Mouse (Mus musculus): ENCODE results near the gene Zbtb20. TPM values are rescaled to one million over a fixed set of nuclear protein-coding genes. Genes with fewer than 3 reads are reported as not detected.

Gene Zbtb20
- total and polyA plus RNA-seq, 3 experiments = 31.1 to 199 (median 161) TPM

DNA sequence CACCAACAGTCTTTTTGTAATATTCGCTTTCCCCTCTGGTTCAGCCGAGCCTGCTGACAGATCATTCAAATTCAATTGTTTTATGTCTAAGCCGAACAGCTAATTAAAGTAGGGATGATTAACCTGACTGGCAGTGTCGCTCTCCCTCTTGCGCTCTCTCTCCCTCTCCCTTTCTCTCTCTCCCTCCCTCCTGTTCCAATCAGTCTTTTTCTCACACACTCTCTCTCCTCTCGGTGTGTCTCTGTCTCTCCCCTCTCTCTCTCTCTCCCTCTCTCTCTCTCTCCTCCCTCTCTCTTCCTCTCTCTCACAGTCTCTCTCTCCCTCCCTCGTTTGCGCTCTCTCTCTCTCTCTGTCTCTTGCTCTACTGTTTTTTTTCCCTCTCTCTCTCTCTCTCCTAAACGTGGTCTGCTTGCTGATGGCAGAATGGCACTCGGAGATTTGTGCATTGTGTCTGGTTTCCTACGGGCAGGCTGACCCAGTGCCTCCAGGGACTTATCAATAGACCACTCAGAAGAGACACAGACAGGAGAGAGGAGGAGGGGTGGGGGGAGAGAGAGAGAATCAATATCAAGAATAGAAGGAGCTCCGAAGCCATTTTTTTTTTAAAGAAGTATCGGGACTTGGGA is 627.4 kb downstream of the Zbtb20 start:
- H3K79me2 ChIP-seq (replicated peaks; ENCODE audit: control insufficient read depth, insufficient read depth, low read length) = peaks cover 2% of the 10 kb centered on the region; the same call in 1 of the 2 replicates
- H3K27me3 ChIP-seq (ENCODE audit: control insufficient read depth, insufficient read depth, low read length) = no peaks in the 10 kb centered on the region
- 8% methylated on average over 13 of the region's 13 CpGs for WGBS
- peaks cover 20% of the 10 kb centered on the region for H3K4me1 ChIP-seq (ENCODE audit: control insufficient read depth, insufficient read depth, low read length)
- peak overlapping the region; percentile 65 for H3K27ac ChIP-seq
- H3K36me3 ChIP-seq (ENCODE audit: control insufficient read depth, insufficient read depth, low read length) = peaks cover 37% of the 10 kb centered on the region
- no peak for DNase-seq
- peak overlapping the region; percentile 37; the same call in 1 of the 2 replicates for H3K4me3 ChIP-seq
- peak overlapping the region; percentile 27 for H3K9ac ChIP-seq (ENCODE audit: low read depth, low read length)
- intact Hi-C loops (cut with DNase I) = loop anchor here (5.0 to 10.0 kb wide), 2 partner anchors 36 to 72 kb away; no protein-coding TSS in a partner anchor
- TF ChIP-seq POLR2A (IDR thresholded peaks at IDR 0.05; ENCODE audit: insufficient read depth, low read depth, low read length) = no peak
- no peak for TF ChIP-seq EP300 (IDR thresholded peaks at IDR 0.05; ENCODE audit: insufficient read depth, low read depth, low read length)
- TF ChIP-seq CTCF (IDR thresholded peaks at IDR 0.05) = no peak

DNA sequence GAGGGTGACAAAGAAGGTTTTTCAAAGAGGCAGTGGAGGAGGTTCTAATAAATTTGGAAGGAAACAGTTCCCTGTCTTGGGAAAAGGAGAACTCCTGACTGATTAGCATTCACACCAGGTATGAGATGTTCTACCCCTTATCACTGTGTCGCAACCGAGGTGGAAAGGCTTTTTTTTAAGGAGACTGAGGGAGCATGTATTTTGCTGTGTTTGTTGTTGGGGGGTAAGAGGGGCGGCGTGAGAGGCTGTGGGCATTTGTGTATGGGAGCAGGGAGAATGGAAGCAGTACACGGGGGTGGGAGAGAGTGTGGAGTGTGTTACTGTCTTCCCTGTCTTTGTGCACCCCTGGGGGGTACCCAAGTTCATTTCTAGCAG is 627.9 kb downstream of the Zbtb20 start:
- Histone ChIP-seq H3K9ac (ENCODE audit: low read depth, low read length) (peak overlapping the region; percentile 27), H3K79me2 (replicated peaks; ENCODE audit: control insufficient read depth, insufficient read depth, low read length) (peaks cover 2% of the 10 kb centered on the region; the same call in 1 of the 2 replicates), H3K27ac (peak overlapping the region; percentile 65), H3K4me1 (ENCODE audit: control insufficient read depth, insufficient read depth, low read length) (peaks cover 19% of the 10 kb centered on the region), H3K4me3 (peak overlapping the region; percentile 37; the same call in 1 of the 2 replicates), H3K27me3 (ENCODE audit: control insufficient read depth, insufficient read depth, low read length) (no peaks in the 10 kb centered on the region), H3K36me3 (ENCODE audit: control insufficient read depth, insufficient read depth, low read length) (peaks cover 38% of the 10 kb centered on the region)
- intact Hi-C loops (cut with DNase I) = loop anchor here (5.0 to 10.0 kb wide), 2 partner anchors 36 to 71 kb away; no protein-coding TSS in a partner anchor
- TF ChIP-seq CTCF (IDR thresholded peaks at IDR 0.05) = no peak
- TF ChIP-seq POLR2A (IDR thresholded peaks at IDR 0.05; ENCODE audit: insufficient read depth, low read depth, low read length) = no peak
- TF ChIP-seq EP300 (IDR thresholded peaks at IDR 0.05; ENCODE audit: insufficient read depth, low read depth, low read length) = no peak
- WGBS = 5% methylated on average over 5 of the region's 5 CpGs
- DNase-seq = no peak

DNA sequence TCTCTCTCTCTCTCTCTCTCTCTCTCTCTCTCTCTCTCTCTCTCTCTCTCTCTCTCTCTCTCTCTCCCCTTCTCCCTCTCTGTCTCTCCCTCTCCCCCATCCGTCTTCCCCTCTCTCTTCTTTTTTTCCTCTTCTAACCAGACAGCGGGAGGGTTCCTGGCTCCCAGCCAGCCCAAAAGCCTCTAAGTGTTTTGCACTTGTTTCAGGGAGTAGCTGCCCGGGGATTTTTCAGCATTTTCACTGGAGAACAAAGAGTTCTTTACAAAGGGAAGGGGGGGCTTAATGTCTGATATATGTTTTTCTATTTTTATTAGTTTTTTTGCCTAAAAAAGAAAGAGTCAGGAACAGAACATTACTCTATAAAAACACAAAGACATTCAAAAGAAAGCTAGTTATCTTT is 628.5 kb downstream of the Zbtb20 start:
- Histone ChIP-seq H3K27ac (peak overlapping the region; percentile 79), H3K79me2 (replicated peaks; ENCODE audit: control insufficient read depth, insufficient read depth, low read length) (peaks cover 2% of the 10 kb centered on the region; the same call in 1 of the 2 replicates), H3K4me3 (no peak overlapping the region), H3K36me3 (ENCODE audit: control insufficient read depth, insufficient read depth, low read length) (peaks cover 33% of the 10 kb centered on the region), H3K4me1 (ENCODE audit: control insufficient read depth, insufficient read depth, low read length) (peaks cover 17% of the 10 kb centered on the region), H3K27me3 (ENCODE audit: control insufficient read depth, insufficient read depth, low read length) (no peaks in the 10 kb centered on the region), H3K9ac (ENCODE audit: low read depth, low read length) (no peak overlapping the region)
- DNase-seq = peak; percentile 71 to 76
- 2% methylated on average over 3 of the region's 3 CpGs for WGBS
- intact Hi-C loops (cut with DNase I) = loop anchor here (5.0 to 10.0 kb wide), 2 partner anchors 37 to 71 kb away; no protein-coding TSS in a partner anchor
- TF ChIP-seq POLR2A (IDR thresholded peaks at IDR 0.05; ENCODE audit: insufficient read depth, low read depth, low read length) = no peak
- TF ChIP-seq CTCF (IDR thresholded peaks at IDR 0.05) = no peak

DNA sequence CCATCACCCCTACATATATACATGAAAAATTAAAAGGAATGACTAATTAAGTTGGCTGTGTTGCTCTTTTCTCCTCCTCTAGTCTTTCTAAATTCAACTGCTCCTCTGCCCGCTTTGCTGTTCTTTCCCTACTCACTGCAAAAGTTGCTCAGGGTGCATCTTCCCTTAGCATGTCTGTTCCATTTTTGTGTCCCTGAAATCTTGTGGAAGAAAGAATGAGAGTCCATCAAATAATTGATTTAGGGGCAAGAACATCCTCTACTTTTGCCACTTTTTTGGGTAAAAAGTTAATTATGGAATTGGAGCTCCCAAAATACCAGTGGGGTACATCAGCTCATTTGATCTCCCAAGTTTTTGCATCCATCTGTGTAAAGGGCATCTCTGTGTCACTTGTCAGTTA is 628.9 kb downstream of the Zbtb20 start:
- H3K36me3 ChIP-seq (ENCODE audit: control insufficient read depth, insufficient read depth, low read length) = peaks cover 32% of the 10 kb centered on the region
- H3K9ac ChIP-seq (ENCODE audit: low read depth, low read length) = no peak overlapping the region
- TF ChIP-seq EP300 (IDR thresholded peaks at IDR 0.05; ENCODE audit: insufficient read depth, low read depth, low read length) (no peak), CTCF (IDR thresholded peaks at IDR 0.05) (no peak), POLR2A (IDR thresholded peaks at IDR 0.05; ENCODE audit: insufficient read depth, low read depth, low read length) (no peak)
- H3K27ac ChIP-seq = peak overlapping the region; percentile 79
- peaks cover 2% of the 10 kb centered on the region; the same call in 1 of the 2 replicates for H3K79me2 ChIP-seq (replicated peaks; ENCODE audit: control insufficient read depth, insufficient read depth, low read length)
- intact Hi-C loops (cut with DNase I) = loop anchor here (5.0 to 10.0 kb wide), 2 partner anchors 37 to 70 kb away; no protein-coding TSS in a partner anchor
- 73% methylated on average over 1 of the region's 1 CpGs for WGBS
- no peaks in the 10 kb centered on the region for H3K27me3 ChIP-seq (ENCODE audit: control insufficient read depth, insufficient read depth, low read length)
- peaks cover 15% of the 10 kb centered on the region for H3K4me1 ChIP-seq (ENCODE audit: control insufficient read depth, insufficient read depth, low read length)
- DNase-seq = no peak
- no peak overlapping the region for H3K4me3 ChIP-seq

DNA sequence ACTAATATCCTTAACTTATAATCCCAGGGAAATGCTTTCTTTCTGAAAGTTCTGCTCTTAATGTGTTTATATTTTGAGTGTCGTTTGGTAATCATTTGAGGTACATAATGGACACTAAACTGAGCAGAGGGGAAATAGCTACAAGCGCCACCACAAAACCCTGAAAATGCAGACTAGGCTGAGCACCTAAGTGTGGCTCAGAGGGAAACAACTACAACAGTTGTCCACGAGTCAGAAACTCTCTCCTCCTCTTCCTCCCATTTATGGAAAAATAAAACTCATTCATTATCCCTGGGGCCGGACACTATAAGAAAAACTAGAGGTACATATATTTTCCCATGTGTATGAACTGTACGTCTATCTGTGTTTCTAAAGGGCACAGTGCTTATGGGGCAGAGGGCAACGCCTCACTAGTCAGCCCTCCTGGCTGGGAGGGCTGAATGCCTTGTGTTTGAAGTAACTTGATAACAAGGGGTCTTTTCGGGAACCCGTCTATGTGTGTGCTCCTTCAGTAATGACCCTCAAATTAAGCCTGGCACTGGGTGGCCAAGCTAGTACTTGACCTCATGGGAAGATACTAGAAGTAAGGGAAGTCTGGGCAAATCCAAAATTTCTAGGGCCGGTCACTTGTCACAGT is 629.8 kb downstream of the Zbtb20 start:
- H3K36me3 ChIP-seq (ENCODE audit: control insufficient read depth, insufficient read depth, low read length) = peaks cover 37% of the 10 kb centered on the region
- intact Hi-C loops (cut with DNase I) = loop anchor here (10.0 kb wide), 1 partner anchor 69 kb away; no protein-coding TSS in a partner anchor
- H3K27ac ChIP-seq = peak overlapping the region; percentile 79
- H3K4me3 ChIP-seq = 0 out of 2 replicates have a peak overlapping the region, but pooled peaks have one; percentile 4
- H3K79me2 ChIP-seq (replicated peaks; ENCODE audit: control insufficient read depth, insufficient read depth, low read length) = peaks cover 2% of the 10 kb centered on the region; the same call in 1 of the 2 replicates
- H3K4me1 ChIP-seq (ENCODE audit: control insufficient read depth, insufficient read depth, low read length) = peaks cover 11% of the 10 kb centered on the region
- DNase-seq = no peak
- no peaks in the 10 kb centered on the region for H3K27me3 ChIP-seq (ENCODE audit: control insufficient read depth, insufficient read depth, low read length)
- WGBS = 62% methylated on average over 9 of the region's 9 CpGs
- H3K9ac ChIP-seq (ENCODE audit: low read depth, low read length) = 0 out of 2 replicates have a peak overlapping the region, but pooled peaks have one; percentile 33
- TF ChIP-seq POLR2A (IDR thresholded peaks at IDR 0.05; ENCODE audit: insufficient read depth, low read depth, low read length) (no peak), CTCF (IDR thresholded peaks at IDR 0.05) (no peak)

All from heart, adult 2 months (tissue).